Mouse (Mus musculus): ENCODE results near the gene Mpc1.

Mpc1 gene

DNA sequence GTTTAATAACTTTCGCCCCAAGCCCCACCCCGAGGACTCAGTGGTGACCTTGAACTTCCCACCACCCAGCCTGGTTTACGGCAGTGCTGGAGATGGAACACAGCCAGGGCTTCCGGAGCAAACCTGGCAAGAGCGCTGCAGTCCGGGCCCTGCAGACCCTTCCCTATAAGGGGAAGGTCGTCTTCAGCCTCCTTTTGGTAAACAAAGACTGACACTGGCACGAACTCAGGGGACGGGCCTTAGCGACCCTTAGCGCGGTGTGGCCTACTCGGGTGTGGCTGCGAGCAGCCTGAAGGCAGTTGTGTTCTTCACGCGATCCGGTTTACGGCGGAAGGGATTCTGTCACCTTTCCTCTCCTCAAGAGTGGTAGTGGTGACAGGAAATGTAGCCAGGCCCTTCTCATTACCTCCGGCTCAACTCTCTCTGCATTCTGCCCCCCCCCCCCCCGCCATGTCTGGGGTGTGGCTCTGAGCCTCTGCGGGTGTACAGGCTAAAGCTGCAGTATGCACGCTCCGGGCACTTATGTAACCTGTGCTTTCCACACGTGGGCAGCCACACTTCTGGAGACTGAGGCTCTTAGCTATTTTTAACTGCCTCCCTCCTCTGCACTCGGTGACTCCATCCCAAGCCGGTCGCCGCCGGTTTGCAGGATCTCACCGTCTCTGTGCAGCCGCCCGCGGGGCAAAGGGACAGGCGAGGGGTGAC lies at the start of gene Mpc1:
Mpc1 (plus strand) TSS at position 84 of the 705 bp plus-strand sequence.
- peak; percentile 26 for DNase-seq (ENCODE audit: low read depth, low spot score)

DNA sequence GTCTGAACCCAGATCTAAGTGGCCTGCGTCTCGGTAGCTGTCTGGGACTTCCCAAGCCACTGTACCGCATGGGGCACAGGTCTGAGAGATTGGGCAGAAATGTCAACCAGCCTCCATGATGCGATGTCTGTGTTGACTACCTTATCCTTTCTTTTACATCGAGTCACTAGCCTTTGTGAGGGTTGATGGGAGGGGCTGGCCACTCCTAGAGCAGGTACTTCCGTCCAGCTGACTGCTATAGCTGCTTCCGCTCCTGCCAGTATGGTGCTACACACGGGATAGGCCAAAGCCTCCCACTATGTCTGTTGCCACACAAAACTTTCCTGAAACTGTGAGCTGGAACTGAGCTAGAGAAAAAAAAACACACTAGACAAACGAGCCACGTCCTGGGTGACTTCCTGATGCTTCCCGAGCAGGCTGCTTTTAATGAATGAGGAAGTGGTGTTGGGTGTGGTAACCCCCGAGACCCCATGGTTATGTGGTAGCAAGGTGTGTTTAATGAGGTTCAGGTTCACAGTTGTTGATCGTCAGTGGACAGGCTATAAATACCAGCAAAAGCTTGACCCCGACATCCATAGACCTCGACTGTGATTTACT lies 49.0 kb upstream of the Mpc1 start:
- no peak for DNase-seq (ENCODE audit: low read depth, low spot score)

DNA sequence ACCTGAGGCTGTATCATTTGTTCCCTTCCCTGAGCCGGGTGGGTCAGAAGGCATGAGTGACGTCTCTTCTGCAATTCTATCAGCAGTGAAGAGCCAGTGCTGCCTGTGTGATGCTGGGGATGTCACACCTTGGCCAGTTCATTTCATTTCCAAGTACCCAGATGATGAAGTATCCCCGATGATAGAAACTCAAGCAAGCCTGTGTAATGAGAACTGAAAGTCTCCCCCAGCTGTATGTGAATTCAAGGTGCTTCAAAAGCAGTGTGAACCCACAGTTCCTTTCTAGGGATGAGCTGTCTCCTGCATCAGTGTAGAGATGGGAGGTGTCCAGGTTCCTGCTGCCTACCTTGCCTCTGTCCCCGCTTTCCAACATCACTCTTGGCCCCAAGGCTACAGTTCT lies 48.2 kb upstream of the Mpc1 start:
- no peak for DNase-seq (ENCODE audit: low read depth, low spot score)

DNA sequence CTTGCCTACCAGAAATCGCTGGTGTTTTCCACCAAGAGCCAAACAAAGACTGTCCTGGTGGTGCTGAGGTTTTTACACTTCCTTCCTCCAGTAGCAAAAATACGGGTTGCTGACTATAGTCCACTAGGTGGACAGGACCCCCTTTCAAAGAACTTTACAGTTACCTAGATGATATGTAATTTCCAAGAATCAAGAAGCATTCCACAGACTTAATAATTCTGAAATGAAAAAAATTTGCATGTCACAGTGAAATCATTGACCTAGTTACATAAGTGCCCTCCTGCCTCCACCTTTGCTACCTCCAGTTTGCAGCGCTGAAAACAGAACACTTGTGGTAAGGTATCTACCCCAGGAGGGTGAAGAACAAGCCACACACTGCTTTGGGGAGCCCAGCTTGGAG lies 47.0 kb upstream of the Mpc1 start, which contains the start of gene Ccr6:
Ccr6 (plus strand) TSS at position 301 of the 400 bp plus-strand sequence.
- no peak for DNase-seq (ENCODE audit: low read depth, low spot score)

DNA sequence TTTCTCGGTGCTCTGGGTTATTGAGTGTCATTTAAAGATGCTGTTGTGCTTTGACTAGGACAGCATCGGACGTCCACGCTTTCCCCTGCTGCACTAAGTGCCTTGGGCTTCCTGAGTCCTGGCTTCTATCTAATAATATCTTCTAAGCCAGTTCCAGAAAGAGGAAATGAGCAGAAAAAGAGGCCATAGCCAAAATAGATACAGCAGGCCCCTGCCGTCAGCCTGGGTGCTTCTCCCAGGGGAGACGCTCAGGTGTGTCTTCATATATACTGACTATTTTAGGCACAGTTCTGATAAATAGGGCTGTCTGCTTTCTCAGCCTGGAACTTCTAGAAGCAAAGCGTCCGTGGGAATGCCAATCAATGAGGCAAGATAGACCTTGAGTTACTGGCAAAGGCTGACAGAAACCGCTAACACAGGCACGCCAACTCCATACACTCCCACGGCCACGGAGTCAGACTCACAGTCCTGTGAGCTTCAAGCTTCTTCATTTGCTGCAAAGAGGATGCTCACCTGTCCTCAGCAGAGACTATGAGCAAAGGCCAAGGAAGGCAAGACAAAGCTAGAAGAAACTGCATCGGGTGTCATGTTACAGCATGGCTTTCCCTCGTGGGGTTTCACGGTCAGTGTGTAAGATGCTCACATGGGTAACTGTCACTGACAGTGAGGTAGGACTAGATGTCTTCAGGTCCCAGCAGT lies 44.5 kb upstream of the Mpc1 start:
- no peak for DNase-seq (ENCODE audit: low read depth, low spot score)

DNA sequence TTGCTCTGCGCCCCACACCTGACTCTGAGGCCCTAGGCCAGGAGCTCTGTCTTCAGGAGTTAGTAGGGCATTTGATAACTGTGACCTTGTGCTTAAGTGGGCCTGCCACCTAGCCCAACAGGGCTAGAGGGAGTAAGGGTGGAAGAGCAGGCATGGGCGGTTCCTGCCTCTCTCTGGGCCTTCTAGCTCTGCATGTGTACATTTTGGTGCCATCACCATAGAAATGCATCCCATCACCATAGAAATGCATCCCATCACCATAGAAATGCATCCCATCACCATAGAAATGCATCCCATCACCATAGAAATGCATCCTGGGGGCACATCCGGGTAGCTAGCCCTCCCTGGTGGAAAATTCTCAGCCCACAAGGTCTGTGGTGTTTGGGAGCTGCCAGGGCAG lies 43.1 kb upstream of the Mpc1 start:
- DNase-seq (ENCODE audit: low read depth, low spot score): no peak

DNA sequence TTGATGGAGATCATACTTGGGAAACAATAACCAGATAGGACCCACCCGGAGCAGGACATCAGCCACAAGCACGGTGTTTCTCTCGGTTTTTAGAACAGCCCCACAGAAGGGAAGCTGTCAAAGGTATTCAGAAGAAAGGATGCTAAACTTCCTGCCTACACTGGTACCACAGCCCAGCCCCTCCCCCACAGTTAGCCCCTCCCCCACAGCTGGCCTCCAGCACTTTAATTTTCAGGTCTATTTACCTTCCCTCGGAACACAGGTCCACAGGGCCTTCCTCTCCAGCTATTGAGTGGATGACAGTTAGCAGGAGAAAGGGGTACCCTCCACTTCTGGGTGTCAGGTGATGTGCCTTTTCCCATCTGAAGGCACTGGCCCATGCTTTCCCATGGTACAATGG lies 42.2 kb upstream of the Mpc1 start:
- DNase-seq (ENCODE audit: low read depth, low spot score): no peak

DNA sequence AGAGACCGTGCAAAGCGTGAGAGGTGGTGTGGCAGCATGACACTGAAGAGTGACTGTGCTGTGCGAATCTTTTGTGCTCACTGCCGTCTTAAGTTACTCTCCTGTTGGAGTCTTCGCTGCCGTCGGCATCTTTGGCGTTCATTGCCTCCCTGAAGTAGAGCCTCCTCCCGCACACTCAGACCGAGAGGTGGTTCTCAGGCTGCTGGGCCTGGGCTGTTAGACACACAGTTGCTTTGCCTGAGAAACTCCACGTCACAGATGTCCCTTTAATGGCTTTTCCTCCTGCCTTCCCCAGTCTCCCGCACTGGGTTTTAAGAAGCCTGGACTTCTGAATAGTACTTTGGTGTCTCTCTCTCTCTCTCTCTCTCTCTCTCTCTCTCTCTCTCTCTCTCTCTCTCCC lies 41.1 kb upstream of the Mpc1 start:
- no peak for DNase-seq (ENCODE audit: low read depth, low spot score)

DNA sequence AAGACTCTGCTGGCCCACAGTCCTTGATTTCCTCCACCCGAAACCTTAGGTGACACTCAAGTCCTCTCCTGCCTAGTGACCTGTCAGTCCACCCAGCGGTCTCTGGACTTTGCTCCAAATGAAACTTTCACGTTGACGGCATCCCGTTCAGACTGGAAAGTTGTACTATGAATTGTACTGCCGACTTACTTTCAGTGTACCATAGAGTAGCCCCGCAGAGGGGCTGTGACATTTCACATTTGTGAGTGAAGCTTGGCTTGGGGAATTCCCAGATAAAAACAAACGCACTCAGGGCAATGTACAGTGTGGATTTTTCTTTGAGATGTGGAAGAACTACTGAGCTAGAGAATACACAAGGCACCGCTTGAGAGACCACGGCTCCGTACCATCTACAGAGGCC lies 40.5 kb upstream of the Mpc1 start:
- DNase-seq (ENCODE audit: low read depth, low spot score): no peak

DNA sequence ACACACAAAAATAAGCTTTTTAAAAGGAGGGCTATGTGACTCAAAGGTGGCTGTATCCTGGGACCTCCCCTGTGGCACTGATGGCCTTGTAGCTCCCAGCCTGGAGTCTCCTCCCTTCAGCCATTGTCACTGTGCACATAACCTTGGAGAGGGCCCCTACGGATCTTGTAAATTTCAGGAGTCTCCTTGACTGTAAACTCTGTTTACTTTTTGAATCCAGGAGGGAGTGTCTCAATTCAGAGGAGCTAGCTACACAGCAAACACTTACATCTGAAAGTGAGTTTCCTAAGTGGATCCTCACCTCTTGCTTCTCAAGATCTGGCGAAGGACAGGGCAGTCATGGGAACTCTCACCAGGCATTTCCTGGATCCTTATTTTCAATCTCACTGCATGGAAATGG lies 38.6 kb upstream of the Mpc1 start:
- DNase-seq (ENCODE audit: low read depth, low spot score): no peak

DNA sequence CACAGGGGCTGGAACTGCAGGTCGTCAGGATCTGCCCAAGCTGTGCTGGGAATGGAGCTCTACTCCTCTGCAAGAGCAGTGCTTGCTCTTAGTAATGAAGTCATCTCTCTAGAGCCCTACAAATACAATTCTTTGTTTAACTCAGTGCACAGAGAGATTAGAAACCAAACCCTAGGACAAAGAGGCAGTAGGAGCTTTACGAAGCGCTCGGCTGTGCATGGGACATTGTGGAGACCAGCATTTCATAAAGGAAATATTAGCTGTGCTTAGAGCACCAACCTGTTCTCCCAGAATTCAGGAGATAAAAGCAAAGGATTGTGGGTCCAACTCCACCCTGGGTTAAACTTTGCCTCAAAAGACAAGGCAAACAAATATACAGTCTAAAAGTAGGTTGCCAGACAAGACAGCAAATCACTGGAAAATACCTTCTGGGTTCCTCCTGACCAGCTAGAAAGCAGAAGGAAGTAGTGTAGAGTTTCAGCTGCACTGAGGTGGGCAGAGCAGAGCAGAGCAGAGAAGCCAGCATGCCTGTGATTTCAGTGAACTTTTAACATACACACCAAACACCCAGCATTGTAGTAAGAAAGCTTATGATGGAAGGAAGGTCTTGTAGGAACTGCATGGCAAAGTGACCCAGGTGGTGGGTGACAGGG lies 36.5 kb upstream of the Mpc1 start:
- DNase-seq (ENCODE audit: low read depth, low spot score): no peak

DNA sequence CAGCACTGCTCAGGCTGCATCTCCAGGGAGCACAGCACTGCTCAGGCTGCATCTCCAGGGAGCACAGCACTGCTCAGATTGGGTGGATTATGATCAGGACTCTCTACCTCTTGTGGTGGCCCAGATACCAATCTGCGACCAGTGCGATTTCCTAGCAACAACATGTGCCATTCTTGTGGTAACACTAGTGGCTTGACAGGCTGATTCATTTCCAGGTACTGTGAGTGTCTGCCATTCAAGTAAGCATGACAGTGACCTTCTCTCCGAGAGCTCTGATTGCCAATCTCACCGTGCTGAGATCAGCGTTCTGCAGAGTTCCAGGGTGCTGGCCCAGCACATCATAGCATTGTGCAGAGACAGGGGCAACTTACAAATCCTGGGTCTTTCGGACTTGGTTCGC lies 31.0 kb upstream of the Mpc1 start:
- no peak for DNase-seq (ENCODE audit: low read depth, low spot score)

DNA sequence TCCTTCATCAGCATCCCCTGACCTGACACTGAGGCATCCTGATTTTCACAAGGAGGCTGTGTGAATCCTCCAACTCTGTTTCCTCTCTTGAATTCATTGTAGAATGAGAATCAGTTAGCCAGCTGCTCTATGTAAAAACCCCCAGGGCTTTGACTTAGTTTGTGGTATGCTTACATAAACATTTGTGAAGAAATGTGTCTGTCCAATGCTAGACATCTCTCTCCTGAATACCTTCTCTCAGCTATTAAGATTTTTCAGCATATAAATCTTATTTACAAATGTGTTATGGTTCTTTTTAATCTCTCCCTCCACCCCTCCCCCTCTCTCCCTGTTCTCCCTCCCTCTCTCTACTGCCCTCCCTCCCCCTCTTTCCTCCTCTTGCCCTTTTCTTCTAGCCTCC lies 28.4 kb upstream of the Mpc1 start:
- no peak for DNase-seq (ENCODE audit: low read depth, low spot score)

DNA sequence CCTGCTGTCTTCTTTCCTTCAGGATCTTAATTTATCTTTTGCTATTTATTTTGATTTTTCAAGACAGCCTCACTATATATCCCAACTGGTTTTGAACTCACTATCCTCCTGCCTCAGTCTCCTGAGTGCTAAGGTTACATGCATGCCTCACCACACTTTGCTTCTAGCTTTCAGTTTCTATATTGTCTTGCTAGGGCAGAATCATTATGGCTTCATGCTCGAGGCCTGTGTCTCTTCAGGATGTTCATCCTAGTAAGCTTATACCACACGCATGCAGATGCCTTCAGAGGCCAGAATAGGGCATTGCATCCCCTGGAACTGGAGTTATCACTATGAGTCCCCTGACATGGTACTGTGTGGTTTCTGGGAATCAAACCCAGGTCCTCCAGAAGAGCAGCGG lies 27.8 kb upstream of the Mpc1 start:
- no peak for DNase-seq (ENCODE audit: low read depth, low spot score)

DNA sequence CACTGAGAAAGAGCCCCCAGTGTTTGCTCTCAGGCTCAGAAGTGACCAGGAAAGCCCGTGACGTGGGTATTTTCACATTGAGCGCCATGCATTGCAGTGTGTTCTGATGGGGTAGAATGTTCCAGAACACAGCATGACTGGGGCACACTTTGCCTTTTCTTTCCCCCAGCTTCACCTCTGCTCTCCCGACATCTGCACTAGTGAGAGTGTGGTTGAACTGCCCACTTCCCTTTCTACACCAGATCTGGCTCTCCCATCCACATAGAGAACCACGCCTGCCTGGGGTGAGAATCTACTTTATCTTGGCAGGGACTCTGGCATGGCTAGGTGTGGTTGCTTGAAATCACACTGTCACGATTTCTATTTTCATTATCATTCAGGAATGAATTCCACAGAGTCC lies 27.1 kb upstream of the Mpc1 start:
- DNase-seq (ENCODE audit: low read depth, low spot score): no peak

DNA sequence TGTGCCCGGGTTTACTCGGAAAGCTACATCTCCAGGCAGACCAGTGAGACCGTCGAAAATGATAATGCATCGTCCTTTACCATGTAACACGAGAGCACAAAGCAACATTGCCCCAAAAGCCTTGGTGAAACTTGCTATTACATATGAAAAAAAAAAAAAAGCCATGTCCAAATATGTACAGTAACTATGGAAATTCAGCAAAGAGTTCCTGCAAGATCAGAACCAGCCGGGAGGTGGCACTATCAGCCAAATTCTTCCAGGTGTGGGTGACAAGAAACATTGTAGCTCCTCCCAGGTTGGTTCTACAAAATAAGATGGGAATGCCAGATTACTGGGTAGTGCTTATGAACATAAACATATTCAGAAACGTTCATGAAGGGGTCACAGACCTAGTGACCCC lies 25.7 kb upstream of the Mpc1 start:
- no peak for DNase-seq (ENCODE audit: low read depth, low spot score)

DNA sequence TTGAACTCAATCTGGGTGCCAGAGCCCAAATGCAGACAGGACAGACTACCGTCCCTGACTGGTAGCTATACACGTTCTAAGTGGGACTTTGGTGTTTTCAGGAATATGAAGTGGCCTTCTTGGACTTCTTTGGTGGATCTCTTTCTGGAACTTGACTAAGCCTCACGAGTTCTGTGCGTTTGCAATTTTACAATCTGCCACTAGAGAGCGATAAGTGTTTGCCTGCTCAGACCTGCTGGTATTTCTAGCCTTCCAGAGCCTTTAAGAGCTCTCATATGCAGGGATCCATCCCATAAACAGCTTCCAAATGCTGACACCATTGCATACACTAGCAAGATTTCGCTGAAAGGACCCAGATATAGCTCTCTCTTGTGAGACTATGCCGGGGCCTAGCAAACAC lies 18.1 kb upstream of the Mpc1 start:
- peak; percentile 64 for DNase-seq (ENCODE audit: low read depth, low spot score)

DNA sequence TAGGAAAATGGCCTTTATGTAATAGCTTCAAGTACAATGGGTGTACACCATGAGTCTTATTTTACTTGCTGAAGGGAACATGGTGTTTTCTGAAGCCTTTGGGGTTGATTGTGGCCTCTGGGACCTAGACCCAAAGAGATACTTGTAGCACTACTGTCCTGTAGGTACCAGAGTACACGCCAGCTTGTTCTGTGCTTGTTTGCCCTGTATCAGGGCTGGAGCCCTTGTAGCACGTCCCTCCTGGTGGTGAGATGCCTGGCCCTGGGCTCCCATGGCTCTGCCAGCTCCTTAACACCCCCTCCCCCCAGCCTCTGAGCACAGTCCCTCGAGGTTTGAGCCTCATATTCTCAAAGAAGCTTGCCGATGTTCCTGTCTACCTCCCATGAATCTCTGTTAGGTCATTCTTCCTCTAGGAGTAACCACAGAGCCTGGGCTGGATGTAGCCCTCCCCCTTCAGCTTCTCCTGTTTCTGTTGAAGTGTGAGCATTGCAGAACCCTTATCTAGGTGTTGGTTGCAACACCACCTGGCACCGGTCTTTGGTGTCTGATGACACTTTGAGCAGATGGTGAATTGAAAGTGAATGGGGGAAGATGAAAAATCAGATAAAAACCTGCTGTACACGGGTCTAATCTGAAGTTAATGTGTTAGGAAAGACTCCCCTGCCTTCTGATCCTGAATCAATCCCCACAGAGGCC lies 10.5 kb upstream of the Mpc1 start:
- no peak for DNase-seq (ENCODE audit: low read depth, low spot score)

DNA sequence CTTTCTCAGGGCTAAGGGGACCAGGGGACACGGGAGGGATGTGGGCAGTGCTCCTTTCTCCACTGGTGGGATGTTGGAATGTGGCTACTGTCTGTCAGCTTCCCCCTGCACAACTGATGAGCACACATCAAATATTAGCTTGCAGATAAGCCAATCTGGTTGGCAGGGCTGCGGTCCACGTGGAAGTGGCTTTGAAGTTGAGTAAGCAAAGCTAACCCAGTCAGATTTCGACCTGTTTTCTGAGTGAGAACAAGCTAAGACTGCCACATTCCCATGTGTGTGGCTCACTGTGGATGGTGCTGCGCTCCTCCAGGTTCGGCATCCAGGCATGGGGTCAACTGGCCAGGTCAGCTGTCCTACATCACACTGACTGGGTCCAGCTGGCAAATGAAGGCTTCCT lies 9.8 kb upstream of the Mpc1 start:
- DNase-seq (ENCODE audit: low read depth, low spot score): no peak

DNA sequence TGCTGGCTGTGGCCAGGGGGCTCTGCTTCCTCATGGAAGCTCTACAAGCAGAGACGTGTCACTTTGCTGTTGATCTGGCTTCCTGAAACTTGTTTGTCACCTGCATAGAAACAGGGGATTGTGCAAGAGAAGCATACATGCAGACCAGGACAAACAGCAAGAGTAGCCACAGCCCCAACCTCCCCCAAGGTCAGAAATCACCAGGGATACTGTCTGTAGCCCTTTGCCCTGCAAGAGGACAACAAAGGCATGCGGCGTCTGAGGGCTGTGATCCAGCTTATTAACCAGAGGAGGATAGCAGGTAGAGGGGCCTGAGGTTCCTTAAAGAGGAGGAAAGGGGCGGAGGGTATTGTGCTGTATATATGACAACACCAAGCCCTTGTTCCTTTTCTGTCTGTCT lies 6.6 kb upstream of the Mpc1 start:
- DNase-seq (ENCODE audit: low read depth, low spot score): no peak

DNA sequence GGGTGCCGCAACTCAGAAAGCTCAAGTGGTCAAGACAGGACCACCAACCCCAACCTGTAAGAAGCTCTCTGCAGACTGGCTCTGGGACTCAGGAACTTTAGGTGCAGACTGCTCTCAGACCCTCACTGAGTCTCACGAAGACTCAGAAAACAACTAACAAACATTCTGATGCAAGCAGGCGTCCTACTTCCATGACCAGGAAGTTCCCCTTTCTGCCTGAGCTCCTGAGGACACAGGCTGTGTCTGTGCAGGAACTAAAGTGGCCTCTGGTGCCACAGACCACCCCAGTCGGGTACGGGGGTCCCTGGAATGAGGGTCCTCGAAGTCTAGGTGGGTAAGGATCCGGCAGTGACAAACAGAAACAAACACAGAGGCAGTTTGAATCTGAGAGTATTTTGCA lies 6.0 kb upstream of the Mpc1 start:
- DNase-seq (ENCODE audit: low read depth, low spot score): no peak

DNA sequence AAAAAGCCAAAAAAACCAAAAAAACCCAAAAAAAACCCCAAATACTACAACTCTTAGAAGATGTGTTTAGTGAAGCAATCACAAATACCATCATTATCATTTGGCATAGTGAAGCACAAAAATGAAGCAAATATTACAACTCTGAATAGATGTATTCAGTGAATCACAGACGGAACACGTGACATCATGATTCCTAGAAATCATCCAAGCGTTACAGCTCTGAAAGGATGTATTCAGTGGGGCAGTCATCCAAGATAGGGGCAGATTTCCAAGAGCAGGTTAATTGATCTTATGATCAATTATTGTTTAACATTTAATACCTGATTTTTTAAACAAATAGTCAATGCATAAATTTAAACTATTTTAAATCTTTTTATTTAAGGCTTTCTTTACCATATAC lies 5.4 kb upstream of the Mpc1 start:
- no peak for DNase-seq (ENCODE audit: low read depth, low spot score)
